Mouse (Mus musculus) T-cell, adult 2 months (primary cell): Measurements from ENCODE around the gene Gpc6.

Source experiments
- DNase-seq: peaks from one replicate; pipeline ENCODE4 v3.0.0; 2022; ENCODE audit warnings: low spot score

The Gpc6 gene

DNA sequence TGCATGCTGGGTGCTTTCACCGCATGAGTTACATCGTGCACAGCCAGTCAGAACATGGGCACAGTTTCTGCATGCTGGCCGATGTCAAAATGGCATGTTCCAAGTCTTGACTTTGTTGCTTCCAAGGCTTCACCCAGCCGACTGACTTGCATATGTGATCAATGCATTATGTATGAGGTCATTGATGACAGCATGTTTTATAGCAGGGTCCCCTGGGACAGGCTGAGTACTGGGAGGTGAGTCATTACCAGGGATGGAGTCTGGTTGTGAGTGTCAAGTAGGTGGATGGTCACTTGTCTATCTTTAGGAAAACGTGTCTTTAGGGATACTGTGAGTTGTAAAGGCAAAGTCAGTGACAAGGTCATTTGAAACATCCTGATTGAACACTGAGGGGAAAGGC, 929.4 kb downstream of the Gpc6 start:
- no peak for DNase-seq

DNA sequence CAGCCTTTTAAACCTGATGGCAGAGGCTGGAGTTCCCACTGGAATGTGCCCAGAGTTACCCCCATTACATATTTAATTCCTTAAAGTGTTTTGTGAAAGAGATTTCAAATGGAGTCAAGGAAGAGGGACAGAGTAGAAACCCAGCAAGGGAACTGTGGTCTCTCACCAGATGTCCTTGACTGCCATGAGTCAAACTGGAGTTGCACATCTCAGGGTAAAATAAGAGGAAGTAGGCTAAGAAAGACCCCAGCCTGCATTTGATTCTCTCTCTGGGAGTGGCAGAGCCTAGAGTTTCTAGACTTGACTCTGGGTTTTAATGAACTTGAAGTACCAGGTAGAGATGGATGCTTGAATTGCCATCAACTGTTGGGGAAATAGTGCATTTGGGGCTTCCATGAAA, 946.2 kb downstream of the Gpc6 start:
- no peak for DNase-seq

DNA sequence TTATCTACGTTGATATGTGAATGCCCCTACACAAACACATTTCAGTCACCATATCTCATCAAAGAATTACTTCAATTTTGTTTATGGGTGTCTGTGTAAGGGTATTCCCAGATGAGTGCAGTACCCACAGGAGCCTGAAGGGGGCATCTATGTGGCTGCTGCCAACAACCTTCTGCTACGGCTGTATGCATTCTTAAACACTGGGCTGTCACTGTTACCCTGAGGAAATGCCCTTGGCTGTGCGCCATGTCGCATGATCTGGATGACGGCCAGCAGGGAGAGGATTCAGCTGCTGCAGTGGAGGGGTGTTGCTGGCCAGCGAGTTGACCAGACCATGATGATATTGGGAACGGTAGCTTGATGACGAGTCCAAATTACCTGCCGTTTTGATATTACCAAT, 954.2 kb downstream of the Gpc6 start:
- DNase-seq, result no peak

DNA sequence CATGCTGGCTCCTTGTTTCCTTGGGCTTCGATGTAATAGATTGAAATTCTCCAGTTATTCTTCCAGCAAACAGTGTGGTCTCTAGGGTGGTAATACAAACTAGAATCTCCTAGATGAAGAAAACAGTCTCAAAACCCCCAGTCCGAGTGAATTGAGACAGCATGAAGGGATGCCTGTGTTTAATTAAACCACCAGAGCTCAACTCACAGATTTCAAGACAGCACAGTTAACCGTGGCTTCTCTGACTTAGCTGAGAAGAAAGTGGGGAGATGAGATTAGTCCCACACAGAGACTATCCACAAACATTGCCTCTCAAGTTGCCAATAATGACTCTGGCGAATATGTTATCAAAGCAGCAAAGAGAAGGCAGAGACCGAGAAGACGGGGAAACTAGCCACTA, 956.0 kb downstream of the Gpc6 start:
- DNase-seq, result no peak

DNA sequence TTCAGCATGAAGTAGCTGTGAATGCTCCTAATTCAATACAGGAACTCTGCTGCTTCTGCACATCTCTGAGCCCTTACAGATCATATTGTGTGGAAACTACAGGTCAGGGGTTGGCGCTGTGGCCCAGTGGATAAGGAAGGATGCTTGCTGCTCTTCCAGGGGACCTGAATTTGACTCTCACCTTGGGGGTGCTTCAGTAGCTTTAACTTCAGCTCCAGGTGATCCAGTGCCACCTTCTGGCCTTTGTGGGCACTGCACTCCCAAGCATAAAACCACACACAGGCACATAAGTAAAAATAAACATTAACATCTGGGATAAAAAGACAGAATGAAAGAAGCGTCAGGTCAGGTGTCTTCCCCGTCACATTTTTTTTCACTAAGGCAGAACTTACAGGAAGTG, 957.1 kb downstream of the Gpc6 start:
- DNase-seq, result no peak

DNA sequence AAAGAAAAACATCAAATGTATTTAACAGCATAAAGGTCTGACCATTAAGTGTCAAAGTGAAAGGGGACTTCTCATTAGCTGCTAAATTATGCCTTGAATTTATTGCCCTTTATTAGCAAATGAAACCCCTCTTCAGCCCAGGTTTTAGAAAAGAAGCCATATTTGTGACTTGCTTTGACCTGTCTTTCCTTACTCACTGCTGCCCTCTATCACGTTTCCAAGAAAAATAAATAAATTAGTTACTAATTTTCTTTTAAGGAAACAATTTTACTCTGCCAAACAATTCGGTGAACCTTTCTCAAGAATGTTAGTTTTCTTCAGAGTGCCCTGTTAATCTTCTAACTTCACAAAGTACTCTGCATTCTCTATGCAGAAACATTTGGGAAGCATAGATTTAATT, 964.5 kb downstream of the Gpc6 start:
- DNase-seq, result no peak

DNA sequence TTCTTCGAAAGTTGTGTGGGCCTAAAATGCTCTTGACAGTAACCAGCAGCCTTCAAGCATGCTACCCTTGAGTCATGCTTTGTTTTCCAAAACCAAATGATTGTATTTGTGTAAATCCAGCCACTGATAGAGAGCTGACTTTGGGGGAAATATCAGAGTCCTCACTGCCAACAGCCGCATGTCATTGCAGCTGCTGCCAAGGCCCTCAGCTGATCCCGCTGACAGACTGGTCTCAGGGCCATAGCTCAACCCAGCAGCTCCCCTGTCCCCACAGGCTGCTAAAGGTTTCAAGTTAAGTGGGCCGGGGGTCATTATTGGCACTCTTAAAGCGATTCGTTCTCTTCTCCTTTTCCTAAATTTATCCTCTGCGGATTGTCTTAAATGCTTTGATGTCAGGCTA, 966.3 kb downstream of the Gpc6 start:
- no peak for DNase-seq

DNA sequence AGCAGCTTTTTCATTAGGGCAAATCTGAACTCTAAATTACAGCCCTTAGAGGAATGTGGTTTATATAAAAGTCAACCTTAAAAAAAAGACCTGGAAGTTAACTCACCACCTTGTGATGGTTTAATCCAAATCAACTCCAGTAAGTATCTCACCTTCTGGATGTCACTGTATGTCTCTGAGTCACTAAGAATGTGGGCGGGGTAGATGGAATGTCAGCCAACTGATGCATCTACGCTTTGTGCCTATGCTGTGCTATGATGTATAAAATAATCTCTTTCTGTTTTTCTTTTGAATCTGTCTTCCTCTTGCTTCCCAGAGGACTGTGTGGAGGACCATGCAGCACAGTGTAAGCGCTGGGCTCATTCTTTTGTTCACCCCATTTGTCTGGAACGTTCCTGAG, 966.9 kb downstream of the Gpc6 start:
- no peak for DNase-seq

DNA sequence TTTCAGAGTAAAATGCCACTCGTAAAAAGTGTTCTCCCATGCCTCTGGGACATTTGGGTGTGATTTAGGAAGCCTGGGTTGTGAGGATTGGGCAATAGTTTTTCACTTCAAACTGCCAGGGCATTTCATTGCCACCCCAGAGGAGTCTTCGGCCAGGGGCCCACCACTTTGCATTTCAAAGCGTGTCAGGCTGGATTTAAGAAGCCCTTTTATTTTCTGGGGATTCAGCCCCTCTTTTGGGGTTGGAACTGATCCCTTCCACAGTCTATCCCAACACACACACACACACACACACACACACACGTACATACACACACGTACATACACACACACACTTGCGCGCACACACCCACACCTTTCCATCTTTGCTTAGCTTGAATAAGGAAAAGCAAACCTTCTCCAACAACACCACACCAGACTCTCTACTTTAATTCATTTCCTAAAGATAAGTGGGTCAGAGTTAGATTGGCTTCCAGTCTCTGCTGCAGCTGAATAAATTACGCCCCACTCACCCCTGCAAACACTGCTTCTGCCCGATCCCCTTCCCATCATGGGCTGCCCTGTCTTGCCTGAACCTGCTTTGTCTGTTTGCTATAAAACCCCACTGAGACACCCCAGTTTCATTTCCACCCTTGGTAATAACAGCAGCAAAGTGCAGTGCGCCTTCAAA, 969.9 kb downstream of the Gpc6 start:
- DNase-seq, result no peak

DNA sequence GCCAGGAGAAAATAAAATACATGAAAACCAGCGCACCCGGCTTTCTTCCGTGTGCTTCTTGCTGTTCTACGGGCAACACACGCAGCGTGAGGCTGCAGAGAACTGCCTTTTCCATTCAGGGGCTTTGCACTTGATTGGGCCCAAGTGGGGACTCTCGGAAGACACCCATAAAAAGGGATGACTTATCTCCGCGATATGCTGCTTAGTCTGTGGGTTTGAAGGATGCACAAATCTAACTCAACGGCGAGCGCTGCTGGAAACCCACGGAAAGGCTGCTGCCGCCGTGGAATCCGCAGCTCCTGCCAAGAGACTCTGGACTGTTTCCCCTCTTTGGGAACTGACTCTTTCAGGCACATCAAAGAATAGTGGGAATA, 970.4 kb downstream of the Gpc6 start:
- DNase-seq, result no peak

DNA sequence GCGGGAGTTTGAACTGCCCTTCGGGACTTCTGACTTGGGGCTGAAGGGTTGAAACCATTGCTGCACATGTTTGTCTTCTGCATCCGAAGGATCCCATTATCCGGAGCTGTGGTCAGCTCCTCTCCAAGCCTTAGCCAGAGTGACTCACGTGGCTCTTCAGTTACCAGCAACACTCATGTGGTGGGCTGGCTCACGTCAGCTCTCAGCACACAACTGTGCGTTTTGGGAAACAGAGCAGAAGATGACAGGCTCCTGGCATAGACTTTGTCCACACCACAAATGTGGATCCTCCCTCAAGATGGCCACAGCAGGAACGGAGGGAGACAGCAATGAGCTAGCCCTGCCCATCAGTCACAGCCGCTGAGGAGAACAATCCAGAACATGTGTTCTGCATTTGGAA, 979.2 kb downstream of the Gpc6 start:
- DNase-seq, result no peak

DNA sequence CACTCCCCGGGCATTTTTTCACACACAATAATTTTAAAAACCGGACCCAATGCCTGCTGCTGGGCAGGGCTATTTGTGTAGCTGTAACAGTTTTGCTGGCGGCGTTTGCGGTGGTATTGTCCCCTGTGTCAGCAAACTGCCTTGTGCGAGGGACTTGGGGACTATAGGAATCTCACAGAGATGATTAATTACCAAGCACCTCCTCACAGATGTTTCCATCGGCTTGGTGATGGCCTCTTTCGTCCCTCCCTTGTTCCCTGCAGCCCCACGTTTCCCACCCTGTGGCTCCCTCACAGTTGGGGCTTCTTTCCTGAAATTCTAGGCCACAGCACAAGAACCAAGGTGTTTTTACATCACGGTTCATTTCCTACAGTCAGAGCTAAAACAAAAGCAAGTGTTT, 980.6 kb downstream of the Gpc6 start:
- DNase-seq, result no peak

DNA sequence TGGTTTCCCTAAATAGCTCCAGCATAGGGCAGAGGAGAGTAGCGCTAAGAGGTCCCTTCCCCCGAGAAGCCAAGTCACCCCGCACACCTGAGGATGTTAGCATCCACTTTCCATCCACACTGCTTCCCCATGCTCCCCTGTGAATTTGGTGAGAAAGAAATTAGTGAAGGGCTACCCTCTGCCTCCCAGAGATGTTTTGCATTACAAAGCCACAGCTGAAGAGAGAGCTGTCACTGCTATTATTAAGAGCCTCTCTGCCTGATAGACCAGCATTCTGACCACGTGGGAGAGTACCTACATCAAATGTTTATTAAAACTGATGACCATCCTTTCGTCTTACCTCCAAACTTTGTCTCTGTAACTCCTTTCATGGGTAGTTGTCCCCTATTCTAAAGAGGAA, 981.2 kb downstream of the Gpc6 start:
- DNase-seq, result no peak

DNA sequence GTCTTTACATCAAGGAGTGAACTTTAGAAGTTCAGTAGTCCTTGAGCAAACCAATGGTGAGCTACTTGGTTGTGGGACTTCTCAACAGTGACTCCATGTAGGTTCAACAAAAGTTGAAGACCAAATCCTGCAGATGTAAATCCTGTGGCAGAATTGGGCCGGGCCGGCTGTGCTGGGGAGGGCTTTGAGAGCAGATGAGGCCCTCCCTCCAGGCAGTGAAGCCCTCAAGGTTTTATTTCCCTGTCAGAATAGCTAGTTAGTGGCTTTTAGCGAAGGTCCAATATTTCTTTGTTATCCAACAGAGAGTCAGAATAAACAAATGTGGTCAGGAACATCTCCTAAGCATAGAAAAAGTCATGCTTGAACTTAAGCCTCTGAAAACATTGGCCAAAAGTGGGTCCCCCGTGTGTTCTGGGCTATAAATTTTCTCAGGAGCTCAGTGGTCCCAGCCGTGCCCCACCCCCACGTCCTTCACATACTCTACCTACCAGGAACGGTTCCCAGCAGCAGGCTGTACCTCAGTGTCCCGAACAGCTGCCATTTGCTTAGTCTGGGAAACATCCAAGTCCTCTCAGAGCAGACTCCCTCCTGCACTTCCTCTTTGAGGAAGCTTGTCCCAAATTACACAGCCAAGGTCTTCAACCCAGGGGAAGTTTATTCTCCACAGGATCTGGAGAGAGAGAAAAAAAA, 983.3 kb downstream of the Gpc6 start:
- no peak for DNase-seq

DNA sequence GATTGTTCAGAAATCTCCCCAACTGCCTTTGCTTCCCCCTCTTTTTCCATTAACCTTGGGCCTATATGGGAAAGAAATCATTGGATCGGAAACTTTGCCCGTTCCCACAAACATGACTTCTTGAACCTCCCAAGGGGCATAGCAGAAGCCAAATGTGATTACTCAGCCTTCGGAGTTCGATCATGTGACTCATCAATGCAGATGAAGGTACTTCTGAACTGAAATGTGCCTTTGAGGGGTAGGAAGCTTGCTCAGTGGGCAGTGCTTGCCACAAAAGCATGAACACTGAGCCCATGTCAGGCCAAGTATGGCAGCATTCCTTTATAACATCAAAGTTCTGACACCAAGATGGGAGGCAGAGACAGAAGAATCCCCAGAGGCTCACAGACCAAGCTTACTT, 983.9 kb downstream of the Gpc6 start:
- DNase-seq, result no peak

DNA sequence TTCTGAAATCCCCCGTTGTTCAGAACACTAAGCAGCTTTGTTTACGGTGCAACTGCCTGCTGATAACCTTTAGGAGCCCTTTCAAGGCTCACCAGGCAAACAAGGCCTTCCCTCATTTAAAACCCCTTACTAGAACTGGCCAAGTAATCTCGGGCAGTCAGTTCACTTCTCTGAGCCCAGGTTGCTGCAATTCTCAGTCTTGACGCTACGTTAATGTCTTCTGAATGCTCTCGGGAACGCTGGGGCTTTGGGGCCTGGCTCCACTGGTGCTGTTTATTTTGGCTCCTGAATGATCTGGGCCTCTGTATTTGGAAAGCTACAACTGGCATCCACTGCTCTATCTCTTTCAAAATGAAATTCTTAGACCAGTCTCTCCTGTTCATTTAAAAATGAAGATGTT, 985.2 kb downstream of the Gpc6 start:
- no peak for DNase-seq

DNA sequence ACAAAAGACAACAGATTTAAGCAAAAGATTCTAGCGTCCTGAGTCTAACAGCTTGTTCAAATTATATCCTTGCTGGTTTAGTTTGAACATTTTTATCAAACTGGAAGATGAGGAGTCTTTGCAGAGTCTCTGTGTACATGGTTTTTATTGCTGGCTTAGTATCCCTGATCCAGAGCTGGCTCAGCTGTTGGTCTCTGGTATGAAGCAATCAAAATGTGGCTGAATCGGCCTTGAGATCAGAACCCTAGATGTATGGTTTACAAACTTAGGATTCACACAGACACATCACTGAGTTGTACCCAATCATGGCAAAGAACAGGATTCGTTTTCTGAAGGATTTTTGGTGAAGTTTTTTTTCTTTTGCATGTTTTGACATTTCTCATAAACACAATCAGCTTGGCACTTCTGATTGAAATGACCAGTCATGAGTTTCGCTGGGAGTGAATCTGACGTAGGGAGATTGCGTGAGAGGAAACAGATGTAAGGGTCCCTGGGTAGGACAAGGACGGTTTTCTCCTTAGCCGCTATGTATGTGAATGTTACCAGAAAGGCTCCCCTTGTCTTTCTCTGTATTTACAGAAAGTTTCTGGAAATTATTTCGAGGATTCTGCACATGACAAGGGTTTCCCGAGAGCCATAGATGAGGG, 987.6 kb downstream of the Gpc6 start:
- no peak for DNase-seq

DNA sequence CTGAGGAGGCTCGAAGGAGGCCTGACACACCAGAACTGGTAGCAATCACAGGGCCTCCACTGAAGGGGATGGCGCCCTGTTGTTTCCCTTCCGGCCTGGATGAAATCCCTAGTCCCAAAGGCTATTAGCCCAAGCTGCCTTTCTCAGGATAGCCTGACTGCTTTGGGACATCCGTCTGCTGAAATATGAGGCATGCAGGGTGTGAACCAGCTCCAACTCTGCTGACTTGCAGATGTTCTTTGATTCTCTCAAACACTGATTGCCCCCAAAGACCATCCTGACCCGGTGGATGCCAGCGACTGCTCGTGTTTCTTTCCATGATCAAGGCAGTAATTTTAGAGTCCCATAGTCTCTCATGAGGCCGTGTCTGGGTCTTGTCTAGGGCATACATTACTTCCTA, 991.5 kb downstream of the Gpc6 start:
- DNase-seq, result no peak

DNA sequence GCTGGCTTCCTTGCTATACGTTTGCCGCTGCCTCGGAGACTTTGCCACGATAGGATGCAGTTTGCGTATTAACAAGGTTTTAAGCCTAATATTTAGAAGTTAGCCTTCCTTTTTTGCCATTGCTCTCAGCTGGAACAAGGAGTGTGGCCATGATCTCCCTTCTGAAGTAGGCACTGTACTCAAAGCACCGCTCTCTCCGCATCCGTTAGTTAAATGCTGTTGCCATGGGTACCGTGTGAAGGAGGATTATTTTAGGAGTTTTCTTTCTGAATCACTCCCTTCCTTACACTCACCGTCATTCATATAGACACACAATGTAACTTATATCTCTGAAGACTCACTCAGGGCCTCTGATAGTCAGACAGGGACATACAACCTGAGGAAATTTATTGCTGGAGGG, 993.6 kb downstream of the Gpc6 start:
- DNase-seq, result no peak

DNA sequence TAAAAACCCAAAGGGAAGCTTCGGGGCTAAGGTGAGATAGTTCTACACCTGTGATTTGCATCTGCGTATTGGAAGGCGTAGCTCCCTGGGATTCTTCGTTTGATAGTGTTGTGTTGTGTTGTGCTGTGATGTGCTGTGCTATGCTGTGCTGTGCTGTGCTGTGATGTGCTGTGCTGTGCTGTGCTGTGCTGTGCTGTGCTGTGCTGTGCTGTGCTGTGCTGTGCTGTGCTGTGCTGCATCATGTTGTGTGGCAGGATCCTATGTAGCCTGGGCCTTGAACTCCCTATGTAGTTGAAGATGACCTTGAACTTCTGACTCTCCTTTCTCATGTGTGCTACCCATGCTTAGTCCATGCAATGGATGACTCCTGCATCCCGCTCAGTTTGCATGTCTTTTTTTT, 994.5 kb downstream of the Gpc6 start:
- DNase-seq, result no peak

DNA sequence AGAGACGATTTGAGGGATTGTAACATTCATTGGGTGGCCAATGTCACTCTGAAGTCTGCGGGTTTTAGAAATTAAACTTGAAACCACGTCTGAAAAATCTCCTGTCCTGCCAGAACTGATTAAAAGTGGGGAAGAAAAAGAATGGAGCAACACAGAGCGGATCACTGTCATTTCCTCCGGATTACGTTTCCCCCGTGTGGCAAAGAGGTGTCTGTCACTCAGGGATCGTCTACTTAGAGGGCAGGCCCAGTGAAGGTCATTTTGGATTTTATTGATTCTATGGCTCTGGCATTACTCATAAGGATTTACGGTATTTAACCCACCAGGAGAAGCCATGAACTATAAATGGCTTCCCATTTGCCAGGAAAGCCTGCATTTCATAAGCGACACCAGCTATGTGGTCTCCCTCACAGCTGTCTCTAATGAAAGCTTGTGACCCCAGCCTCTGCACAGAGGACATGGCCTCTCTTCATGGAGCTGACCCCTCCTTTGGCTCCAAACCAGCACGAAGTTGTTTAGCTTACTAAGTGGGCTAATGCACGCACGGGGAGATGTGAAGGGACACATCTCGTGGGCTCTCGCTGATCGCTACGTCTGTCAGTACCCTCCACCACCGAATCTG, 996.4 kb downstream of the Gpc6 start:
- no peak for DNase-seq

DNA sequence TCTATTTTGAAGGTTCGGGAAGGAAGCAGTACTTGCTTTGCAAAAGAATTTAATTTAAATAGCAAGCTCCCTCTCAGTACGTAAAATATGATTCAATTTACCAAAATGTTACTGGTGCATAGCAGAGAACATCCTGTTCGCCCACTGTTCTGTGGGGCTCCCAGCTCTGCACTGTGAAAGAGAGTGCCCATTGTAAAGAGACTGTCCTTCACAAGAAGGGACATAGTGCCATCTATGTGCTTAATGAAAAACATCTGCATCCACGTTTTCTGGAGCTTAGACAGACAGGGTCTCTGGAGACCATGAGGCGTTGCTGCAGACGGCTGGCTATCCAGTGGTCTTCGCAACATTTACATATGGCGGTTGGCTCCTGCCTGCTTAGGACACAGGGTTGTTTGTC, 998.6 kb downstream of the Gpc6 start:
- DNase-seq, result no peak

DNA sequence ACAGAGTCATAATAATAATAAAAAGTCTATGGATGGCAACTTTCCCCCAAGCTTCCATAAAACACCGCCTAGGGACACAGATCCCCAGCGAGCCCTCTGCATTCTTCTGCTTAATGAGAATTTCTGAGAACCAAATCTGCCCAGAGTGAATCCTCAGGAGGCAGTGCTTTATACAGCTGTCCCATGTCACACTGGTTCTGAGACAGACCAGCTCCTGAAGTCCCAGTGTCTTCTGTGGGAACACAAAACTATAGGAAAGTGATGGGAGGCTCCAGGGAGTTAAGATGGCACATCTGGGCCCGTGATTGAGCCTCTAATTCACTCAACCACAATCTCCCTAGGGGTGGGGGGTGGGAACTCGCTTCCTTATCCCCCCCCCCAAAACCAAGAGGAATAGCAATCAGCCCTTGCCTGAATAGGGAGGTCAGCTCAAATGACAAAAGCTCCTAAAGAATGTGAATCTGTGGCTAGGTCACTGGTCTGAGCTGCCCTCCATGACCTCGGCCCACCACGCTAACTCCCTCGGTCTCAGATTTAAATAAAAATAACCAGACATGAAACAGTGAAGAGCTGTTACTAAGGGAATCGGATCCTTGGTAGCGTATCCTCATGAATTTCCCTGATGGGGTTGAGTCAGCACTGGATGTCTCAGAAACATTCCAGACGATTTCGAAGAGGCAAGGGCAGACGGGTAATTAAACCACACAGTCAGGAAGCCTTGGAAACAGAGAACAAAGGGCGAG, 1005.2 kb downstream of the Gpc6 start:
- DNase-seq, result no peak
